Mouse (Mus musculus): ENCODE measurements around the gene Emp1. TPM values are rescaled to one million over a fixed set of nuclear protein-coding genes. Genes with fewer than 3 reads are reported as not detected.
A peak's percentile ranks its signal among the peaks of the same experiment; 100 is the strongest.

Emp1 gene
- polyA plus RNA-seq, 1 experiment from 2014 or later, result 1.5 TPM

DNA sequence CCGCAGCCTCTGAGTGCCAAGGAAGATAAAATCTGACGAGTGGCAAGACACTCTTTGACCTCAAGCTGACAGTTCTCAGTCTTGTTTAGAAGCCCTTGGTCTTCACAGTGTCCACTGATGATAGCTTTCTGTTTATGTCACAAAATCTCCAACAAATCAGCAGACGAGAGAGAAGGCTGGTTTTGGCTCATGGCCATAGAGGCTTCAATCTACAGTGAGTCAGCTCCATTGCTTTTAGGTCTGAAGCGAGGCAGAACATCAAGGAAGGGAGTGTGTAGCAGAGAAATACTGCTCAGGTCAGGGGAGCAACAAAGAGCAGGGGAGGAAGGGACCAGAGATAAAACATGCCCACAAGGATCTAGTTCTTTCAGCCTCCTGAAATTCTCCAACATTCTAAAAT is 45.0 kb downstream of the Emp1 start:
- WGBS, result 28% methylated on average over 4 of the region's 4 CpGs
- H3K36me3 ChIP-seq (ENCODE audit: control insufficient read depth, insufficient read depth, low read length), result no peaks in the 10 kb centered on the region
- H3K27ac ChIP-seq (ENCODE audit: low read depth, low read length), result no peak overlapping the region; the same call in 1 of the 2 replicates
- H3K4me2 ChIP-seq, result no peak overlapping the region
- DNase-seq (ENCODE audit: low spot score) (no peak), ATAC-seq (replicated peaks; ENCODE audit: low FRiP score) (no peak)
- peaks cover 20% of the 10 kb centered on the region for H3K4me1 ChIP-seq (replicated peaks; ENCODE audit: control insufficient read depth, insufficient read depth, low read length)
- no peak overlapping the region for H3K4me3 ChIP-seq (ENCODE audit: low read depth, low read length)
- no peaks in the 10 kb centered on the region for H3K9me3 ChIP-seq (ENCODE audit: control insufficient read depth, low read length)
- H3K27me3 ChIP-seq (replicated peaks; ENCODE audit: control insufficient read depth, insufficient read depth, low read length), result no peaks in the 10 kb centered on the region
- no peak overlapping the region for H3K9ac ChIP-seq (ENCODE audit: low read depth, low read length)

DNA sequence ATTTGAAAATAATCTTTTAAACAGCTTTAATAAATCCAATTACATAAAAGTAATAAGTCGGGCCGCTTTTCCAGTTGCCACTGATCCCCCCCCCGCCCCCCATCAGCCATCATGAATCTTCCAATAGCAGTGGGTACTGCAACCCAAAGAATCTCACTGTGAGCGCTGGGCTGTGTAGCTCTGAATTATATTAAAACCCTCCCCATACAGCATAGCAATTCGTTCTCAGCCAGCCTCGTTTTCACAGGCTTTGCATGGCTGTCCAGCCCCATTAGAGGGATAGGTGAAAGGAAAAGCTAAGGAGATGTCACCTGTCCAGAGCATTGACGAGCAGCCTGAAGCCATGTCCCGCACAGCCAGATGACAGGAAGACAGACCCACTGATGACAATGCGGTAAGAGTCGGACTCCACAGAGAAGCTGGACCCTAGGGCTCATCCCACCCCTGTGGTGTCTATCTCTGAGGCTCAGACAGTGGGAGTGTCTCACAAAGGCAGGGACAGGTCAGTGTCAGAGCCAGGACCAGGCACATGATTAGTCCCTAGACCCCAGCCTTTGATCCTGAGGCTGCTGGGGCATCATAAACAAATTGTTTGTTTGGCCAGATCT is 49.5 kb downstream of the Emp1 start:
- no peak overlapping the region for H3K27ac ChIP-seq (ENCODE audit: low read depth, low read length)
- H3K36me3 ChIP-seq (ENCODE audit: control insufficient read depth, insufficient read depth, low read length), result no peaks in the 10 kb centered on the region
- 86% methylated on average over 10 of the region's 10 CpGs for WGBS
- no peaks in the 10 kb centered on the region for H3K9me3 ChIP-seq (ENCODE audit: control insufficient read depth, low read length)
- DNase-seq (ENCODE audit: low spot score), result no peak
- no peaks in the 10 kb centered on the region for H3K27me3 ChIP-seq (replicated peaks; ENCODE audit: control insufficient read depth, insufficient read depth, low read length)
- no peak overlapping the region for H3K4me2 ChIP-seq
- no peak overlapping the region for H3K9ac ChIP-seq (ENCODE audit: low read depth, low read length)
- H3K4me1 ChIP-seq (replicated peaks; ENCODE audit: control insufficient read depth, insufficient read depth, low read length), result peaks cover 6% of the 10 kb centered on the region
- ATAC-seq (replicated peaks; ENCODE audit: low FRiP score), result no peak; the same call in 1 of the 2 replicates
- H3K4me3 ChIP-seq (ENCODE audit: low read depth, low read length), result no peak overlapping the region

DNA sequence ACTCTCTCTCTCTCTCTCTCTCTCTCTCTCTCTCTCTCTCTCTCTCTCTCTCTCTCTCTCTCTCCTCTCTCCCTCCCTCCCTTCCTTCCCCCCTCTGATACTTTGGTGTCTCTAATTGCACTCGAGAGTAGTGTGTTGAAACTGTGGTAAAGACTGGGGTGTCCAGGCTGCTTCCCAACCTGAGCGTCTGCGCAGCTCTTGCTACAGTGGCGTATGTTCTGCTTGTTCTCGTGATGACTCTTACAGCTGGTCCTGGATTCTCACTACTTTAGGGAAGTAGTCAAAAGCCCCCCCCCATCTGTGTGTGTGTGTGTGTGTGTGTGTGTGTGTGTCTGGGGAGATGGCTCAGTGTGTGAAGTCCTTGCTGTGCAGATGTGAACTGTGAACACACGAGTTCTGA is 50.3 kb downstream of the Emp1 start:
- no peaks in the 10 kb centered on the region for H3K27me3 ChIP-seq (replicated peaks; ENCODE audit: control insufficient read depth, insufficient read depth, low read length)
- no peaks in the 10 kb centered on the region for H3K9me3 ChIP-seq (ENCODE audit: control insufficient read depth, low read length)
- DNase-seq (ENCODE audit: low spot score) (no peak), ATAC-seq (replicated peaks; ENCODE audit: low FRiP score) (no peak)
- no peaks in the 10 kb centered on the region for H3K36me3 ChIP-seq (ENCODE audit: control insufficient read depth, insufficient read depth, low read length)
- 70% methylated on average over 6 of the region's 6 CpGs for WGBS
- H3K4me1 ChIP-seq (replicated peaks; ENCODE audit: control insufficient read depth, insufficient read depth, low read length), result no peaks in the 10 kb centered on the region
- H3K27ac ChIP-seq (ENCODE audit: low read depth, low read length), result no peak overlapping the region
- H3K4me3 ChIP-seq (ENCODE audit: low read depth, low read length), result no peak overlapping the region
- H3K9ac ChIP-seq (ENCODE audit: low read depth, low read length), result no peak overlapping the region
- H3K4me2 ChIP-seq, result no peak overlapping the region

DNA sequence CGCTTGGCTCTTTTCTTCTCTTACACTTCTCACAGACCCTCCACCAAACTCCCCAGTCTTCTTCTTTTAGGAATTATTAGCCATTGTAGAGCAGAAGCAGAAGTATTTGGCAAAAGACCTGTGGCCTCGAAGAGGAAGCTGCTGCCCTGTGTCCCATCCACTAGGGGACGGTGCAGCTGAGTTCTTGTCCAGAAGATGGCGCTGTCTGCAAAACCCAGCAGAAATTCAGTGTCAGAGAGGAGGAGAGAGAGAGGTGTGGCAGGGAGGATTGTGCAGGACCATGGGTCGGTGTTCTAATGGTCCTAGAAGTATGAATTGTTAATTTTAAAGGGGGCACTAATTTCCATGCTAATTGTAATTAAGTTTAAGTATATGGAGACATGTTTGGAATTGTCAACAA is 55.1 kb downstream of the Emp1 start:
- peak; percentile 59 for DNase-seq (ENCODE audit: low spot score)

DNA sequence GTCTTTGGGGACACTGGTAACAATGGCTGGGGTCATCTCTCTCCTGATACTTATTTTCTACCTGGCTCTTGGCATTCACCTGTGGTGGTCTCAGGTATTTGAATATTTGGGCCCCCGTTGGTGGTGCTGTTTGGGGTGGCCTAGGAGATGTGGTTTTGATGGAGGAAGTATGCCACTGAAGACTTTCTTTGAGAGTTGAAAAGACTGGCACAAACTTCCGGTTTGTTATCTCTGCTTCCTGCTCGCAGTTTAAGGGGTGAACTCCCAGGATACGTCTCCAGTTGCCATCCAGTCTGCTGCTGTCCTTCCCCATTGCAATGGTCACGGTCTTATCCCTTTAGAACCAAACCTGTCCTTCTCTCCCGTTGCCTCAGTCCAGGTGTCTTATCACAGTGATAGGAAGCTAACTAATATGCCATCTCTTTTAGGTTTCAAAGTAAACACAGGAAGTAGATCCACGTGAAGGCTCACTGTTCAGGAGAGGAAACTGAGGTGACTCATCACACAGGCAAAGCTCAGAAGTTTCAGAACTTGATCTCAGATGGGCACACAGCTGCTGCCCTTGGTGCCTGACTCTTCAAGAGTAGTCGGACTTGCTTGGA is 56.0 kb downstream of the Emp1 start:
- no peaks in the 10 kb centered on the region for H3K36me3 ChIP-seq (ENCODE audit: control insufficient read depth, insufficient read depth, low read length)
- DNase-seq (ENCODE audit: low spot score), result no peak
- H3K9me3 ChIP-seq (ENCODE audit: control insufficient read depth, low read length), result no peaks in the 10 kb centered on the region
- H3K4me1 ChIP-seq (replicated peaks; ENCODE audit: control insufficient read depth, insufficient read depth, low read length), result peaks cover 4% of the 10 kb centered on the region; the same call in 1 of the 2 replicates
- H3K27ac ChIP-seq (ENCODE audit: low read depth, low read length), result no peak overlapping the region
- 44% methylated on average over 8 of the region's 8 CpGs for WGBS
- no peak overlapping the region for H3K4me2 ChIP-seq
- no peak overlapping the region for H3K9ac ChIP-seq (ENCODE audit: low read depth, low read length)
- H3K4me3 ChIP-seq (ENCODE audit: low read depth, low read length), result no peak overlapping the region
- no peak for ATAC-seq (replicated peaks; ENCODE audit: low FRiP score)
- H3K27me3 ChIP-seq (replicated peaks; ENCODE audit: control insufficient read depth, insufficient read depth, low read length), result no peaks in the 10 kb centered on the region

More for the DNA sequence above, 55.1 kb downstream of the Emp1 start:
- H3K27ac ChIP-seq (ENCODE audit: low read depth, low read length), result no peak overlapping the region
- no peaks in the 10 kb centered on the region for H3K9me3 ChIP-seq (ENCODE audit: control insufficient read depth, low read length)
- no peak overlapping the region for H3K9ac ChIP-seq (ENCODE audit: low read depth, low read length)
- peak; percentile 68 for ATAC-seq (replicated peaks; ENCODE audit: low FRiP score)
- H3K4me1 ChIP-seq (replicated peaks; ENCODE audit: control insufficient read depth, insufficient read depth, low read length), result peaks cover 4% of the 10 kb centered on the region; the same call in 1 of the 2 replicates
- H3K36me3 ChIP-seq (ENCODE audit: control insufficient read depth, insufficient read depth, low read length), result no peaks in the 10 kb centered on the region
- no peak overlapping the region for H3K4me3 ChIP-seq (ENCODE audit: low read depth, low read length)
- no peak overlapping the region for H3K4me2 ChIP-seq
- no peaks in the 10 kb centered on the region for H3K27me3 ChIP-seq (replicated peaks; ENCODE audit: control insufficient read depth, insufficient read depth, low read length)
- WGBS, result 25% methylated on average over 5 of the region's 5 CpGs

DNA sequence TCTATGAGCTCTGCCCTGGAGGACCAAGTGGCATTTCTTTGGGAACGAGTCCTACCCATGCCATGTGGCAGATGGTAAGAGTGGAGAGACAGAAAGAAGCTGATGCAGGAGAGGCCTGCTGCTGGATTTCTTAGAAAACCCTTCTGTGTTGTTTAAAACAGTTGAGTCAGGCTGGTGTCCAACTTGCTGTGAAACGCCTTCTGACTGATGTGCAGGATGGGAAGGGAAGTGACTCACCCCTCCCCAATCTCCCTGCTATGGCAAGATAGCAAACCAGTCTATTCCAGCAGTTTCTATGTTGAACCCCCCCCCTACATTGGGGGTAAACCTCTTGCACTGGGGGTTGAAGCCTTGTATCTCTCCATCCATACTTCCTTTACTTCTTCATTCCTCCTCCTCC is 65.9 kb downstream of the Emp1 start:
- no peaks in the 10 kb centered on the region for H3K36me3 ChIP-seq (ENCODE audit: control insufficient read depth, insufficient read depth, low read length)
- H3K4me3 ChIP-seq (ENCODE audit: low read depth, low read length), result no peak overlapping the region
- no peak overlapping the region for H3K9ac ChIP-seq (ENCODE audit: low read depth, low read length)
- no peak overlapping the region for H3K27ac ChIP-seq (ENCODE audit: low read depth, low read length)
- WGBS, result 55% methylated on average over 2 of the region's 2 CpGs
- no peaks in the 10 kb centered on the region for H3K4me1 ChIP-seq (replicated peaks; ENCODE audit: control insufficient read depth, insufficient read depth, low read length)
- H3K4me2 ChIP-seq, result no peak overlapping the region
- no peak for ATAC-seq (replicated peaks; ENCODE audit: low FRiP score)
- no peaks in the 10 kb centered on the region for H3K9me3 ChIP-seq (ENCODE audit: control insufficient read depth, low read length)
- no peak for DNase-seq (ENCODE audit: low spot score)
- no peaks in the 10 kb centered on the region for H3K27me3 ChIP-seq (replicated peaks; ENCODE audit: control insufficient read depth, insufficient read depth, low read length)

DNA sequence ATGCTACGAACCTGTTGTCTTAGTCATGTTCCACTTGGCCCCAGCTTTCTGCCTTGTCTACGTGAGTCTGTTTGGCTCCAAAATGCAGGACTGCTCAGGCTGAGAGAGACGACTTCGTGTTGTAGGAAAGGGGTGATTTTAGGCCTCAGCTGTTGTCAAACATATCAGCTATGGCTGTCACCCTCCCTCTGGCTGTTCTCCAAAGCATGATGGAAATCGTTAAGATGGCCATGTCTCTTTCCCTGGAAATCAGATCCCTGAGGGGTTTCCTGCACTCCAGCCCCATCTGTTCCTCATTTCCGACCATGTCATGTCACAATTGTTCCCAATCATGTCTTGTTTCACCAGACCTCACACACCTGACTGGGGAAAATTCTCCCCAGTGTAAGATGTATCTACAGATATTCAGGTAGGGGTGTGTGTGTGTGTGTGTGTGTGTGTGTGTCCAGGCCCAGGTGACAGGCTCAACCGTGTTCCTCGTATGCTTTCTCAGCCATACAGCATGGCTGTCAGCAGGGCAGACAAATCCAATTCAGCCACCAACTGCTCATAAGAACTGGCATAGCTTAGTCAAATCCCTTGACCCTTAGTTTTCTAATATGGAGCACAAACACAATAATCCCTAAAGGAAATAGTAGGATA is 67.0 kb downstream of the Emp1 start:
- H3K9ac ChIP-seq (ENCODE audit: low read depth, low read length), result no peak overlapping the region
- DNase-seq (ENCODE audit: low spot score) (no peak), ATAC-seq (replicated peaks; ENCODE audit: low FRiP score) (no peak)

DNA sequence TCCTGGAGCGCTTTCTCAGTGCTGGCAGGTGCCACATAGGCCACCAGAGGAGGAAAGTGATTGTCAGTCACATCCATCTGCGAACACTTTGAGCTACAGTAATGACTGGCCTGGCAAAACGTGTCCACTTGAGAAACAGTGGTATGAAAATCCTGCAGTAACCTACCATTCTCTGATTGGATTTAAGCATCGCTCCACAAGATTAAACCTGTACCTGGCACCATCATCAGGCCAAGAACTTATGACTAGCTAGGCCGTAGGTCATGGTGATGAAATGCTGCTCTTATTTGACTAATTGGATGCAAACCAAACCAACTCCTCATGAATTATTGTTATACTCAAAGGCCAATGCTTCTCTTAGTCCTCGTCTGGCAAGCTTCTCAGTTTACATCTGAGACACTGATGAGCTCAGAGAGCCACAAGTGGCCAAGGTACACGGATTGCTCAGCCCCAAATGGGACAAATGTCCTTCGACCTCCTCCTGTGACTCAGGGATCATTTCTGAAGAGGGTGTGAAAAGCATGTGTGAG is 68.2 kb downstream of the Emp1 start:
- no peaks in the 10 kb centered on the region for H3K4me1 ChIP-seq (replicated peaks; ENCODE audit: control insufficient read depth, insufficient read depth, low read length)
- no peak overlapping the region for H3K4me3 ChIP-seq (ENCODE audit: low read depth, low read length)
- no peaks in the 10 kb centered on the region for H3K27me3 ChIP-seq (replicated peaks; ENCODE audit: control insufficient read depth, insufficient read depth, low read length)
- H3K9ac ChIP-seq (ENCODE audit: low read depth, low read length), result no peak overlapping the region
- H3K4me2 ChIP-seq, result no peak overlapping the region
- H3K36me3 ChIP-seq (ENCODE audit: control insufficient read depth, insufficient read depth, low read length), result no peaks in the 10 kb centered on the region
- no peaks in the 10 kb centered on the region for H3K9me3 ChIP-seq (ENCODE audit: control insufficient read depth, low read length)
- no peak for ATAC-seq (replicated peaks; ENCODE audit: low FRiP score)
- H3K27ac ChIP-seq (ENCODE audit: low read depth, low read length), result no peak overlapping the region
- DNase-seq (ENCODE audit: low spot score), result no peak
- WGBS, result 79% methylated on average over 8 of the region's 8 CpGs

More for the DNA sequence above, 67.0 kb downstream of the Emp1 start:
- 76% methylated on average over 8 of the region's 8 CpGs for WGBS
- no peak overlapping the region for H3K27ac ChIP-seq (ENCODE audit: low read depth, low read length)
- no peak overlapping the region for H3K4me2 ChIP-seq
- no peaks in the 10 kb centered on the region for H3K36me3 ChIP-seq (ENCODE audit: control insufficient read depth, insufficient read depth, low read length)
- no peaks in the 10 kb centered on the region for H3K9me3 ChIP-seq (ENCODE audit: control insufficient read depth, low read length)
- no peaks in the 10 kb centered on the region for H3K4me1 ChIP-seq (replicated peaks; ENCODE audit: control insufficient read depth, insufficient read depth, low read length)
- no peak overlapping the region for H3K4me3 ChIP-seq (ENCODE audit: low read depth, low read length)
- H3K27me3 ChIP-seq (replicated peaks; ENCODE audit: control insufficient read depth, insufficient read depth, low read length), result no peaks in the 10 kb centered on the region
